Mouse (Mus musculus) C2C12 (cell line): ENCODE results near the gene Dnajc3.

Source experiments
- CEBPB ChIP-seq: IDR thresholded peaks from one replicate; pipeline ENCODE4 v1.6.1; 2011; ENCODE audit warnings: low read depth, mild to moderate bottlenecking, control low read depth, moderate library complexity
- CTCF ChIP-seq: IDR thresholded peaks from one replicate; pipeline ENCODE4 v1.5.1; 2011; ENCODE audit not compliant: control insufficient read depth, insufficient read depth, insufficient read length

DNA sequence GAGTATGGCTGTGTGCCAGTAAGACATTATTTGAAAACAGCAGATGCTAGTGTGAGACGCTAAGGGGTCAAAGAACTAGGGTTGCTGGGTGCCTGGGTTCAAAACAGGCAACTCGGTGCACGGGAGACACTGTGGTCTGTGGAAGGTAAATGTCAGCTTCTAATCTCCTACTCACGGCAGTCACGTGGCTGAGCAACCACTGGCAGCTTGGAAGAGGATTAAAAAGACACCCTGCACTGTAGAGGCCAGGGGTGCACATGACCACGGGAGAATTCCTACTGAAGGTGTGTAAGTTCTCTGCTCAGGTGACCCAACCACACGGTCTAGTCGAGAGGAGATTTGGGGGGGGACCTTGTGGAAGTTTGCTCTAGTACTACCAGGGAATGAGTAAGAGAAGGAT is 30.2 kb upstream of the Dnajc3 start:
- TF ChIP-seq CTCF: no peak
- no peak for TF ChIP-seq CEBPB
